Mouse (Mus musculus) limb, embryonic 11.5 days (tissue): Measurements from ENCODE around the gene Vtn. TPM values are rescaled to one million over a fixed set of nuclear protein-coding genes. Genes with fewer than 3 reads are reported as not detected.

ENCODE experiments used
- ATAC-seq: fragments of 200-750 bp; cut with Nextera tagmentation; 2 replicates; pipeline ENCODE4 v1.8.0; 2017; ENCODE audit warnings: low read depth; ENCODE audit not compliant: insufficient number of reproducible peaks, low FRiP score, low TSS enrichment
- DNase-seq: peaks from one replicate; pipeline ENCODE4 v3.0.0-alpha.2; 2015; ENCODE audit warnings: low spot score
- H3K27ac ChIP-seq: fragments of 300-500 bp; sonication (generic); replicated peaks from 2 replicates; pipeline ENCODE4 v1.5.1; 2014; ENCODE audit warnings: low read depth, mild to moderate bottlenecking, low read length
- H3K27me3 ChIP-seq: fragments of 300-500 bp; sonication (generic); 2 replicates; pipeline ENCODE4 v1.6.1; 2014; ENCODE audit warnings: mild to moderate bottlenecking, low read length, mixed read lengths; ENCODE audit not compliant: control insufficient read depth, insufficient read depth
- H3K36me3 ChIP-seq: fragments of 300-500 bp; sonication (generic); 2 replicates; pipeline ENCODE4 v1.6.1; 2014; ENCODE audit warnings: mild to moderate bottlenecking, low read length, moderate library complexity, mixed read lengths; ENCODE audit not compliant: control insufficient read depth, insufficient read depth
- H3K4me1 ChIP-seq: fragments of 300-500 bp; sonication (generic); 2 replicates; pipeline ENCODE4 v1.6.1; 2014; ENCODE audit warnings: low read length, mixed read lengths; ENCODE audit not compliant: control insufficient read depth, insufficient read depth
- H3K4me2 ChIP-seq: fragments of 300-500 bp; sonication (generic); 2 replicates; pipeline ENCODE4 v1.6.1; 2014; ENCODE audit warnings: low read depth, mild to moderate bottlenecking, moderate library complexity; ENCODE audit not compliant: severe bottlenecking
- H3K4me3 ChIP-seq: fragments of 300-500 bp; sonication (generic); 2 replicates; pipeline ENCODE4 v1.5.1; 2014; ENCODE audit warnings: low read depth, low read length
- H3K9ac ChIP-seq: fragments of 300-500 bp; sonication (generic); 2 replicates; pipeline ENCODE4 v1.6.1; 2014; ENCODE audit warnings: mild to moderate bottlenecking, low read length
- H3K9me3 ChIP-seq: fragments of 300-500 bp; sonication (generic); 2 replicates; pipeline ENCODE4 v1.6.1; 2016; ENCODE audit warnings: low read length; ENCODE audit not compliant: control insufficient read depth
- whole genome bisulfite sequencing: fragments of 180-500 bp; shearing (Covaris S2); extraction: QIAGEN DNeasy Blood & Tissue Kit; methylation state at CpG from one replicate; pipeline ENCODE4 v1.1.7; 2014; 5-methylcytosine and 5-hydroxymethylcytosine counted together
- polyA plus RNA-seq: library from polyadenylated mRNA; unstranded; fragments of >200 nt; fragmentation: Nextera tagmentation; extraction: Ambion mirVana; gene quantifications from 2 replicates; pipeline ENCODE4 v1.2.1, GENCODE M21; 2014

Vtn gene
- polyA plus RNA-seq, 1 experiment from 2014 or later = 0.41 TPM

DNA sequence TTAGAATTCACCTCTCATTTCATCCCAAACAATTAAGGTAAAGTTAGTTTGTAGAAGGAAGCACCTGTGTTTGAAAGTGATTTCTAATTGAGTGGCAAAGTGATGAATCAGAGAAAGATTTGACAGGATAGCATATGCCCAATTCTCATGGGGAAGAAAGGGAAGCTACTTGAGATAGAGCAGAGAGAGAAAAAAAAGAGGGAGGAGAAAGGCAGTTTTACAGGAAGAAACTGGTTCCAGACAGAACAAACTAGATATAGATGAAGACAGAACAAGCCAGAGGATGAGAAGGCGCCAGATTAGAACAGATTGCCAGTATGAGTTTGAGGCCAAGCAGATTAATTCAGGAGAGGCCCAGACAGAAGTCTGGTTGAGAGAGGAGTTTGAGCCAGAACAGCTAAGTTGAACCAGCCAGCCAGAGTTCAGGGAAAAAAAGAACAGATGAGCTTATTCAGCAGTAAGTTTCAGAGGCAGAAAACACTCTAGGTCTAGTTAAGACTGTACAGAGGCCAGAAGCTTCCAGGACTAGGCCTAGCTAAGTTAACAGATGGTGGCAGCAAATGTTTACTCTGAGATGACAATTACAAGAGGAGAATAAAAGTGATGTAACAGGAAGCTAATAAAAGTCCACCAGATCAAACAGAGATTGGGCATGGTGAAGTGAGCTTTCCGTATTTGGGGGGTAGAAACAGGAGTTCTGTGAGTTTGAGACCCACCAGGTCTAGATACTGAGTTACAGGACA, 49.0 kb downstream of the Vtn start:
- H3K9me3 ChIP-seq = no peaks in the 10 kb centered on the region
- peaks cover 2% of the 10 kb centered on the region; the same call in 1 of the 2 replicates for H3K36me3 ChIP-seq
- ATAC-seq (no peak), DNase-seq (no peak)
- no peaks in the 10 kb centered on the region for H3K27me3 ChIP-seq
- H3K4me1 ChIP-seq = peaks cover 8% of the 10 kb centered on the region; the same call in 1 of the 2 replicates
- no peak overlapping the region for H3K4me2 ChIP-seq
- no peak overlapping the region for H3K4me3 ChIP-seq
- no peak overlapping the region for H3K27ac ChIP-seq
- H3K9ac ChIP-seq = no peak overlapping the region
- WGBS = 78% methylated on average over 2 of the region's 2 CpGs

DNA sequence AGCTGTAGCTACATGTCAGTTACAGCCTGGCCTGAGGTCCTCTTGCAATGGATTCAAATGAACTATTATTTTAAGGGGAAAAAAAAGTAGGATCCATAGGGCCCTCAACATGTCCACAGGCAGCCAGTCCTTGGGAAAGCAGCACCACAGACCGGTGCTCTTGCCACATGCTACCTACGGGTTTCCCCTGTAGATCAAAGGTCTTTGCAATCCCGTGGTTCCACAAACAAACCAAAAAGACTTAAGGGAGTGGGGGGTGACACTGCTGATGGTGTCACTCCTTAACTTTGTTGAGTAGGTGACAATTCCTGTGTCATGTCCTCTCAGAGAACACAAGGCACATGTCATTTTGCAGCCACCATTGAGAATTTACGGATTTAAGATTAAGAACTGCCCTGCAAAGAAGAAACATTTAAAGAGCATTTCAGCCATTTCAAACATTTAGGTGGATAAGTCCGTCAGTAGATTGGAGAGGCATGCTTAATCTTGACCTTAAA, 50.6 kb downstream of the Vtn start:
- WGBS = 6% methylated on average over 5 of the region's 5 CpGs
- ATAC-seq (no peak), DNase-seq (no peak)
- H3K4me3 ChIP-seq = peak overlapping the region; percentile 56
- H3K36me3 ChIP-seq = no peaks in the 10 kb centered on the region; the same call in 1 of the 2 replicates
- H3K9me3 ChIP-seq = no peaks in the 10 kb centered on the region
- H3K27ac ChIP-seq = no peak overlapping the region
- peak overlapping the region; percentile 67 for H3K9ac ChIP-seq
- peaks cover 8% of the 10 kb centered on the region; the same call in 1 of the 2 replicates for H3K4me1 ChIP-seq
- H3K27me3 ChIP-seq = no peaks in the 10 kb centered on the region
- H3K4me2 ChIP-seq = peak overlapping the region; percentile 53

DNA sequence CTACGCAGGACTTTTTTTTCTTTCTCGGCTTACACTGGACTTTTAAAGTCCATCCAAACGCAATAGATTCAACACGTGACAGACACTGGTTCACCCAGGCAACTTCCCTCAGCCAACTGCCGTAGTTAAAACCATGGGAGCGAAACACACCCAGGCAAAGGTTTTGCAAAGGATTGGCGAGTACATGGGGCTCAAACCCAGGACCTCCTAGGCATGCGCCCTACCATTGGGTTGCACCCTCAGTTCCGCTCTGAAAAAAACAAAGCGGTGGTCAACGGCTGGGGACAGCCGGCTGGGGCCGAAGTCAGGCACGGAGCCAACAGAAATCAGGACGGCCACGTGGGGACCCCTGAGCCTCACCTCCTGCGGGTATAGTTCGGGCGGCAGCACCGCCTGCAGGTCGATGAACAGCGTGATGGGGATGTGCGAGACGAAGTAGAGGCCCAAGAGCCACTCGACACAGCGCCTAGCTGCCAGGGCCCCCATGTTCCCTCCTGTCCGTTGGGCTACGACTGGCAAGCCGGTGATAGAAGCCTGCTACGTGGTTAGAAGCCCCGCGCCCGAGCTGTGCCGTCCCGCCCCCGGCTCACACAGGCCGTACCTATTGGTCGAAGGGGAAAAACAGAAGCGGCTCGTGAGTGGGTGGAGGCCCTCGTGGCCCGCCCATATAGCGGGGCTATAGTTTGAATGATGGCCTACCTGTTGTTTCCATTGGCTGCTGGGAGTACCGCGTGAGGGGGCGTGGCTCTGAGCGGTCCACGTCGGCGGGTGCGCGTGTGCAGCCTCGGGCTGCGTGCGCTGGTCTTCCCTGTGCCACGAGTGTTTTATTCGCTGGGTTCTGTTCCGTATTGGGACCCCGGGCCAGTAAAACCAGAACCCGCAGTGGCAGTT, 51.5 kb downstream of the Vtn start, which contains the start of gene Tmem97:
Gene Tmem97, minus strand, starts transcription at position 610 of the 891 bp plus-strand sequence.
- peak; percentile 100 for ATAC-seq
- H3K27ac ChIP-seq = peak within 1 kb of the TSS; percentile 50
- H3K36me3 ChIP-seq = no peaks in the 10 kb centered on the region; the same call in 1 of the 2 replicates
- DNase-seq = peak; percentile 96
- no peaks in the 10 kb centered on the region for H3K9me3 ChIP-seq
- no peaks in the 10 kb centered on the region for H3K27me3 ChIP-seq
- peak within 1 kb of the TSS; percentile 67 for H3K9ac ChIP-seq
- under 1% methylated on average over 60 of the region's 60 CpGs for WGBS
- peak within 1 kb of the TSS; percentile 62 for H3K4me2 ChIP-seq
- peaks cover 8% of the 10 kb centered on the region; the same call in 1 of the 2 replicates for H3K4me1 ChIP-seq
- peak within 1 kb of the TSS; percentile 56 for H3K4me3 ChIP-seq

DNA sequence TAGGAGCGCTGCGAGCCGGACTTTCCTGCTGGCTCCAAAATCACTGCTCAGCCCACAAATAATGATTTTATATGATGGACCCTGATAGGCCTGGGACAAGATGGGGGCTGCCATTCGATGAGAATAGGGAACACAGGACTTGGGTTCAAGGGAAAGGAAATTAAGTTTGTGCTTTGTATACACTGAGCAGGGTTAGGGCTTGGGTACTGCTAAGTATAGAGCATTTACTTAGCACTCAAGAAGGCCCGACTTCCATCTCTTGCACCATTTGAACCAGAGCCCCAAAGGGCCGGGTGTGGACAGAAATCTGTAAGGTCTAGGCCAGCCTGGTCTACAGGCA, 52.1 kb downstream of the Vtn start:
- ATAC-seq (peak; percentile 53), DNase-seq (no peak)
- H3K36me3 ChIP-seq = no peaks in the 10 kb centered on the region; the same call in 1 of the 2 replicates
- H3K9ac ChIP-seq = peak overlapping the region; percentile 62
- no peaks in the 10 kb centered on the region for H3K27me3 ChIP-seq
- WGBS = 35% methylated on average over 6 of the region's 6 CpGs
- H3K4me2 ChIP-seq = peak overlapping the region; percentile 62
- peak overlapping the region; percentile 16; the same call in 1 of the 2 replicates for H3K27ac ChIP-seq
- H3K4me1 ChIP-seq = peaks cover 8% of the 10 kb centered on the region; the same call in 1 of the 2 replicates
- peak overlapping the region; percentile 56 for H3K4me3 ChIP-seq
- no peaks in the 10 kb centered on the region for H3K9me3 ChIP-seq

Other genes starting within 250 kb of the Vtn start
- gene 2610507B11Rik, start 237.3 kb upstream of the Vtn start, polyA plus RNA-seq = 71.5 and 72.6 TPM in 2 replicates
- gene BC030499, start 208.2 kb upstream of the Vtn start, polyA plus RNA-seq = 0.09 and 0.16 TPM in 2 replicates
- gene Spag5, start 197.6 kb upstream of the Vtn start, polyA plus RNA-seq = 65.6 and 72.4 TPM in 2 replicates
- 3.6 and 8.5 TPM in 2 replicates for gene Aldoc, start 176.1 kb upstream of the Vtn start, polyA plus RNA-seq
- 69.2 and 70.2 TPM in 2 replicates for gene Pigs, start 170.7 kb upstream of the Vtn start, polyA plus RNA-seq
- gene Unc119, start 155.6 kb upstream of the Vtn start, polyA plus RNA-seq = 84.2 and 86.9 TPM in 2 replicates
- gene Foxn1, start 112.5 kb upstream of the Vtn start, polyA plus RNA-seq = 0.04 and 0.06 TPM in 2 replicates
- not detected in 2 replicates for gene Slc13a2, start 76.9 kb upstream of the Vtn start, polyA plus RNA-seq
- gene Slc46a1, start 33.4 kb upstream of the Vtn start, polyA plus RNA-seq = 14.9 and 16.2 TPM in 2 replicates
- 2.2 and 2.5 TPM in 2 replicates for gene Sarm1, start 1.3 kb upstream of the Vtn start, polyA plus RNA-seq
- not detected in 2 replicates for gene Sebox, start 4.4 kb downstream of the Vtn start, polyA plus RNA-seq
- gene Tmem199, start 13.1 kb downstream of the Vtn start, polyA plus RNA-seq = 62.0 and 66.5 TPM in 2 replicates
- 164 and 165 TPM in 2 replicates for gene Poldip2, start 13.1 kb downstream of the Vtn start, polyA plus RNA-seq
- 84.3 and 85.1 TPM in 2 replicates for gene Tnfaip1, start 37.2 kb downstream of the Vtn start, polyA plus RNA-seq
- 128 and 130 TPM in 2 replicates for gene Ift20, start 37.3 kb downstream of the Vtn start, polyA plus RNA-seq
- 83.3 and 83.8 TPM in 2 replicates for gene Tmem97, start 51.7 kb downstream of the Vtn start, polyA plus RNA-seq
- gene Nlk, start 198.3 kb downstream of the Vtn start, polyA plus RNA-seq = 14.2 and 14.9 TPM in 2 replicates